Mouse (Mus musculus) urinary bladder, adult 2 months (tissue): ENCODE results near the gene Ykt6. TPM values are rescaled to one million over a fixed set of nuclear protein-coding genes. Genes with fewer than 3 reads are reported as not detected.
A peak's percentile ranks its signal among the peaks of the same experiment; 100 is the strongest.

Experiments used
- DNase-seq: peaks from one replicate; pipeline ENCODE4 v3.0.0; 2022; ENCODE audit warnings: low spot score
- polyA plus RNA-seq: library from polyadenylated mRNA; depleted of rRNA; stranded (reverse); fragments of >200 nt; gene quantifications from 2 replicates; pipeline ENCODE4 v1.2.3, GENCODE M21; 2012

Gene Ykt6
- polyA plus RNA-seq, 1 experiment = 35.5 TPM

DNA sequence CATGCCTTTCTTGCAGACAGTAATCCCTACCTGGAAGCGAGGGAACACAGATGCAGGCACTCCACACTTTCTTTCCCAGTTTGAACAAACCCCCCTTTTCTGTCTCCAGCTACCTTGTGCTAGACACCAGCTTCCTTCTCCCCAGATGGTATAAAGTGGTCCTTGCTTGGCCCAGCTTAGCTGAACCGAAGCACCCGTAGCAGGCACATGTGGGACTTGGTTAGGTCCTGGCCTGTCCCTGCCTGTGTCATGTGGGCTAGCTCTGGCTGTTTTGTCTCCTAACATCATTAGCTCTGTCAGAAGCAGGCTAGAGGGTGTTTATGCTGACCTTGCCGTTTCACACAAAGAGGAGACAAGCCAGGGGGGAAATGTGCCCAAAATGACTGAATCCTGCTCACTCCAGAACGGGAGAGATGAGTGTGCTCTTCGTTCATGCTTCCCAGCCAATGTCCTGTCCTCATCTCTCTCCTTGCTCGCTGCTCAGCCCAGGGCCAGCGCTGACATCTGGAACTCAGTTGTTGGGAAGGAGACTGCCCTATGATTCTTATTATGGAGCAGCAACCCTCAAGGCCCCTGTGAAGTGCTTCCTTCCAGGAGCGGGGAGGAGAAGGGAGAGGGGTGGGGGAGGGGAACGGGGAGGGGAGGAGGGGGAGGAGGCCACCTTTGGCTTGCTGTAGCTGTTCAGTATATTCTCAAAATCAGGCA, 6.8 kb upstream of the Ykt6 start:
- peak; percentile 15 for DNase-seq

DNA sequence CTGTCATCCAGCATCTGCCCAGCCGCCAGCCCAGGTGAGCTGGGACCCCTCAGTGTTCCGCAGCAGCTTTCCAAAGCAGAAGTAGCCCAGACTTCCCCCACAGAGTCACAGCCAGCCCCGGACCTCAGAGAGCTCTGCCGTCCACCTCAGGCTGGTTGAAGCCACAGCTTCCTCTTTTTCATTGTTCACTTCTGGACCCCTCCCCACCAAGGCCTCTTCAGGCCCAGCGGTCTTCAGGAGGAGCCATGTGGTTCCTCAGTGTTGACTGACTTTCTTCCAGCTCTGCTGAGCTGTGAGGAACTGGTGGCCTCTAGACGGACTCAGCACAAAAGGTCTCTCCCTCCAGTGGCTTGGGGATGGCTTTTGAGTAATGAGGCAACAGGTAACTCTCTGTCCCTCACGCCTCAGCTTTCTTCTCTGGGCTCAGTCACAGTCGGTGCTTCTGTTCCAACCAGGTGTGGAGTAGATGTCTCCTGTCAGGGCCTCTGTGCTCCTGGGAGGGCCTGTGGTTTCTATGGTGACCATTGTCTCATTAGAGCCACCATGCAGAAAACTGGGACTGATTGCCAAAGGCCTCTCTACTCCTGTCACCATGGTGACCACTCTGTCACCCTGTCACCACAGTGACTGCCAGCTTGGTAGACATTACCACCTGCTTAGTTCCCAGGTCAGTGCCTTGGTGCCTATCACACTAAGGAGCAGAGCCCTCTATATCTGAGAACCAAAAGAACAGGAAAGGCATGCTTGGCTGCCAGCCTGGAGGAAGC, 5.7 kb upstream of the Ykt6 start, which contains the start of gene Gck:
Gene Gck (minus strand): TSS at position 496 of the 767 bp plus-strand sequence.
- no peak for DNase-seq

DNA sequence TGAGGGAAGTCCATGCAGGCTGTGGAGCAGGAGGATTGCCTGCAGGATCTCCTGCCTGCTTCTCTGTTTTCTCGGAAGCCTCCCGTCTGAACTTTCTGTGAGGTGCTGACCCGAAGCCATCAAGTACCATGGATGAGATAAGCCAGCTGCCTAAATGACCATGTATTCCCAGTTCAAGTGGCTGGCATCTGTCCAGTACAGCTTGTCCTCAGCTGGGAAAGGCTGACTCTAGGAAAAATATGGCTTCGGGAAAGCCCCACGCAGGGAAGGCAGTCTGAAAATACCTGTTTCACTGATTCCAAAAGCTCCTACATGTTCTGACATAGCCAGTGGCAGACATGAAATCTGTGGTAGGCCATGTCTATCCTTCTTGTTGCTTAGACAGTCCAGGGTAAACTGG, 3.0 kb upstream of the Ykt6 start:
- DNase-seq = peak; percentile 16

DNA sequence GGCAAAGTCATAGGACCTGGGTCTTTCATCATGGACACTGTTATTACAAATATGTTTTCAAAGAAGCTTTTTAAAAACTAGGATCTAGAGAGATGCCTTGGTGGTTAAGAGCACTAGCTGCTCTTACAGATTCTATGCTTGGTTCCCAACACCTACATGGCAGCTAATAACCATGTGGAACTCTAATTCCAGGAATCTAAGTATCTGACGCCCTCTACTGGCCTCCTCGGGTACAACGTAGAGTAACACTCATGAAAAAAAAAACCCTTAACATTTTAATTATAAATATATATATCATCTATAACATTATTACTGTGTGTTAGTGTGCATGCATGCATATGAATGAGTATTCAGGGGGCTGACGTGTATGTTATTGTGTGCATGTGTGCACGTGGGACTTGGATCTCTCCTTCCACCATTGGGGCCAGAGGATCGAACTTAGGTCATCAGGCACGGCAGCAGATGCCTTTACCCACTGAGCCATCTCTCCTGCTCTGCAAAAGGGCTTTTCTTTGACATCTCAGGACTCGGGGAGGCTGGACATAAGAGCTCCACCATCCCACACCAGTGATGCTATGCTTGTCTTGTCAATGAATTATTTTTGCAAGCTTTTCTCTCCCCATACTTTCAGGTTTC, 2.2 kb upstream of the Ykt6 start:
- DNase-seq = no peak

GRCm38 (mm10) chr11:5954435-5954834, 1.1 kb upstream of the Ykt6 start:
- no peak for DNase-seq

DNA sequence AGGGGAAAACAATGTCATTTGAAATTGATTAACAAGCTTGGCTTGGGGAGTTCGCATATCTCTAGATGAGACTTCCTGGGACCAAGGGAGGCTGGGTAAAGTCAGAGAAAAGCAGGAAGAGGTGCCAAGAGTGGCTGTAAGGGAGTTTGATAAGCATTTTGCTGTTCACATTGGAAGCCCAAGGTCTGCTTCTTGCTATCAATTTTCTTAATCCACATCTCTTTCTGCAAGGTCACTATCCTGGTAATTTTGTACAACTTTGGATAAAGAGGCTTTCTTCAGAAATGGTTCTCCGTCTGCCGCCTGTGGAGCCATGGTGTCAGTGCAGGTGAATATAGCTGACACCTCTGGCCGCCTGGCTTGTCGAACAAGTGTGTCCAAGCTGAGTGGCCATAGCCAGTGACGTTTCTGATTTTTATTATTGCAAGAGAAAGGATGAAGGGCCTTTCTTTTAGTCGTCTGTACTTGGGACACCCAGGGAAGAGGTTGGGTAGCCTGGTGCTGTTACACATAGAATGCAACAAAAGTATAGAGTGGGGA, 458 bp upstream of the Ykt6 start:
- DNase-seq = no peak

GRCm38 (mm10) chr11:5960051-5960450, 4.6 kb downstream of the Ykt6 start:
- no peak for DNase-seq

- DNase-seq = no peak
Observed at GRCm38 (mm10) chr11:5965865-5966264, 10.4 kb downstream of the Ykt6 start.

DNA sequence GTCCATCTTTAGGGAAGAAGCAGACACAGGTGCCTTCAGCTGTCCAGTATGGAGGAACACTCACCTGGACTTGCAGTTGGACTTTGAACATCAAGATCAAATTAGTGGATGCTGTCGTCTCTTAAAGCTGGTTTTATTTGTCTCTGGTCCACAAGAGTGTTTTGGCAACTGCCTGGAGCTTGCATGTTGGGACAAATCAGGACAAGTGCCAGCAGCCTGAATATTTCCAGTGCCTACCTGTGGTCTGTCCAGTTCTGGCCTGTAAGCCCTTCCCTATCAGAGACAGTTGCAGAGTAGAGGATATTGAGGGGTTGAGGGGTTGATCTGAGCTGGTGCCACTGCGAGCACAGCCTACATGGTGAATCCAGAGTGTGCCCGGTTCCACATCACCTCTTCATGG, 11.3 kb downstream of the Ykt6 start:
- DNase-seq = no peak

DNA sequence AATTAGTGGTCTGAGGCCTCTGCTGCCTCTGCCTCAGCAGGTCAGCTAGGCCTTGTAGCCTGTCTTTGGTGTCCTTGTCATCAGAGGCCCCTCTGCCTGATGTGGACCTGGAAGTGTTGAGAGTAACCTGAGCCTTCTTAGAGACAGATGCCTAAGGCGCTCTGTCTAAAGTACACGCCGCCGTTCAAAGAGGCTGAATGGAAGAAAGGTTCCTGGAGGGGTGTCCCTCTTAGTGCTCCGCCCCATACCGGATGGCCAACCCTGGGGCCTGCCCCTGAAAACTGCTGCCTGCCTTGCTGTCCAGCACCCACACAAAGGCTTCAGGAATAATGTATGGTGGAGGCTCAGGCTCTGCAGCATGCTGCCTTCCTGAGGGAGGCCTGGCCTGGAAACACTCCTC, 12.7 kb downstream of the Ykt6 start:
- no peak for DNase-seq

DNA sequence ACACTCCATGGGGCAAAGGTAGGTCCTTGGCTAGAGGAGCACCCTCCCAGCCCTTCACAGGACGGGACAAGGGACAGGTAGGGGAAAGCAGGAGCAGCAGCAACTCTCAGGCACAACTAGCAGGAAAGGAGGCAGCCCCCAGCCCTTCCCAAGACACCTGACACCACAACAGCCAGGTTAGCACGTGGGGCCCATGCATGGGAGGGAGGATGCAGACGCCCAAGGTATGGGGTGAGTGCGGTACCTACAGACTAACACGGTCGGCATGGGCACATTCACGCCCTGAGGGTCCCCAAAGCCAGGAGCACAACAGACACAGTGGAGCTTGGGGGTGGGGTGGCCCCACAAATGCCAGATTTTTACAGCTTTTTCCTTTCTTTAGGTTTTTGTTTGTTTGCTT, 15.7 kb downstream of the Ykt6 start:
- no peak for DNase-seq

- DNase-seq = no peak
Observed at GRCm38 (mm10) chr11:5973151-5973550, 17.7 kb downstream of the Ykt6 start.

DNA sequence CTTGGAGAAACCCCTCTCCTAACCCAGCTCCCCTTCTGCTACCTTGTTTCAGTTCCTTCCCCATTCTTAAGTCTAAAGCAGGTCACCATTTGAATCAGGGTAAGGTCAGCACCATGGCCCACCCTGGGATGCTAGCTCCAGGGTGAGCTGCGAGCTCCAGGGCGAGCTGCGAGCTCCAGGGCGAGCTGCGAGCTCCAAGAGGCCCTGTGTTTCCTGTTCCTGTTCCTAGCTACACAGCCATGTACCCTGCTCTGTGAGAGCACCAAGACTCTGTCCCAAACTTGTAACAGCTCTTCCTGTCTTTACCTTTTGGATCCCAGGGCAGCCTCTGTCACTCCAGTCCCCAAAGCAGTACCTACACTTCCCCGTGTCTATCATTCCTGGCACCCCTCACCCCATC, 18.6 kb downstream of the Ykt6 start:
- no peak for DNase-seq

DNA sequence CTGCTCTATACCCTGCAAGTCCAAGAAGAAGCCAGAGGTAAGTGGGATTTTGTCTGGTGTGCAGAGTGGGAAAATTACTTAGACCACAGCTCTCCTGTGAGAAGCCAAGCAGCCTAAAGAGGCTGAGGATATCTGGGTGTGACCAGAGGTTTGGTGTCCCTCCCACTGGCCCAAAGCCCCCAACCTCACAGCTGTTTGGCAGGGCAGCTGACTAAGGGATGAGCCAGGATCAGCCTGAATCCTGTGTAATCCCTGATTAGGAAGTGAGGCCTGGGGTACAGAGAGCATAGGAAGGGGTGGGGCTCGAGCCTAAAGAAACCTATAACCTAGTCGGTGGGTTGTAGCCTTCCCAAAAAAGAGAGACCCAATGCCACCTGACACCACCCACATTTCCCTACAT, 19.6 kb downstream of the Ykt6 start:
- DNase-seq = no peak

DNA sequence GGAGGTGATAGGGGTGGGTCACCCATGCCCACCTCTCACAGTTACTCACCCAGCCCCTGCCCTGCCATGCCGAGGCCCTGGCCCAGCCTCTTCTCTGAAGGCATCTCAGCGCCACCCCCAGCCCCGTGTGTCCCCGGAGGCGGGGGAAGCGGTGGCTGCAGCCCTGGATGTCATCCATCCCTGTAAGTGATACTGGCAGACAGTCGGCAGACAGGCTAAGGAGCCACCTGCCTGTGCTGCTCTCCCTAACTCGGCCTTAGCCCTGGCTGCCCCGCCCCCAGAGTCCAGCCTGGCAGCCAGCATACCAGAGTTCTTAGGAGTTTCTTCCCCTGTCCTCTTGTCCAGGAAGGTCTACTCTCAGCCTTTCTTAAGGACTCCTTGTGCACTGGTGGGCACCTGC, 20.6 kb downstream of the Ykt6 start:
- DNase-seq = no peak

DNA sequence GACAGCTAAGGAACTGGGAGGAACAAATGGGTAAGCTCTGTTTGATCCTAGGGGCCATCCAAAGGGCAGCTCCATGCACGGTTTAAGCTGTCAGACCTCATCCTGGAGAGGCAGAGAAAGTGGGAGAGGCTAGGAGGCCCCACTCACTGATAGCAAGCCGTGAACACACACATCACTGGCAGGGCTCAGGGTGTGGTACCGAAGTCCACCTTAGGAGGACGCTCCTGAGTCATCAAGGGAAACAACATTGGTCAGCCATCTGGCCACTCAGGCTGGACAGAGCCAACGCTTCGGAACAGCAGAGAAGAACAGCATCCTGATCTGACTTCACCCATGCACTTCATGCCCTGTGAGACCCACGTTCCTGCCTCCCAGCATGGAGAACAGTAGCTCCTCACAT, 23.6 kb downstream of the Ykt6 start:
- DNase-seq = no peak

- no peak for DNase-seq
Observed at GRCm38 (mm10) chr11:5980108-5980507, 24.6 kb downstream of the Ykt6 start.

GRCm38 (mm10) chr11:5980561-5980960, 25.1 kb downstream of the Ykt6 start:
- no peak for DNase-seq

GRCm38 (mm10) chr11:5981323-5981722, 25.8 kb downstream of the Ykt6 start:
- DNase-seq = no peak

DNA sequence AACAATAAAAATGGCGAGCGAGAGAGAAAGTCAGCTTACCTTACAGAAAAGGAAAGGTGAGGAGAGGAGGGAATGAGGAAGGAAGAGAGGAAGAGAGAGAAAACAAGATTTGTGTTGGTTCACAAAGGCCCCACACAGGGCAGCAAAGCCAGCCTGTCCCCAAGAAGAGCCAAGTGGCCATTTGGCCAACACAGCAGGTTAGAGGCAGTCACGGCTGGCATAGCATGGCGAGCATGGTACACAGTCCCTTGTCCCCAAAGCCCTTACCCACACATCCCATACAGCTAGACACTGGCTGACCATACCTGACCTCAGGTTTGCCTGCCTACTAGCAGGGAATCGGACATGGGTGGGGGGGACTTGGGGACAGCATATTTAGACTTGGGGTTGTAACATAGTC, 28.1 kb downstream of the Ykt6 start:
- no peak for DNase-seq

- no peak for DNase-seq
Observed at GRCm38 (mm10) chr11:5988126-5988525, 32.6 kb downstream of the Ykt6 start.

DNA sequence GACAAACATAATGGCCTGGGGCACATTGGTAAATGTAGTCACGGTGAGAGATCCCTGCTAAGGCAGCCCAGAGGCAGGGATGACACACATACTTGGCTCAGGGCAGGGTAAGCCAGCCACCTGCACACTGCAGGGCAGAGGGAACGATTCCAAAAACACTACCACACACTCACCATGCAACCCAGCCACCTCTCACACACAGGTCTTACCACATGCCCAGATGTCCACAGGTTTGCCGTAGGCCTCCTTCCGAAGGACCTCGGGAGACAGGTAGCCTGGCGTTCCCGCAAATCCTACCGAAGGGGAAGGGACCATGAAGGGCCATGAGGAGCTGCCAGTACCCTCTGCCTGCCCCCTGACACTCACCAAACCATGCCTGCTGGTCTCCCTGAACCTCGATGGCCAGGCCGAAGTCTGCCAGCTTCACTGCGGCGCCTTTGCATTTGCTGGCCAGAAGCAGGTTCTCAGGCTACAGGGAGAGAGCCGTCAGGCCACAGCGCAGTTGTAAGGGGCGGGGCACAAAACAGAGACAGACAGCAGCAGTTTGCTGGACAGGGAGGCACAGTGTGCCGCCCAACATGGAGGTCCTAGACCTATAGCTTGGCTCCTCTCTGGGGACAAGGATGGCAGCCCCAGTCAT, 34.6 kb downstream of the Ykt6 start:
- no peak for DNase-seq
